Mouse (Mus musculus): ENCODE measurements around the gene Clptm1l. TPM values are rescaled to one million over a fixed set of nuclear protein-coding genes. Genes with fewer than 3 reads are reported as not detected.
A peak's percentile ranks its signal among the peaks of the same experiment; 100 is the strongest.

Gene Clptm1l
- total and polyA plus RNA-seq, 3 experiments = 104 to 201 (median 197) TPM

DNA sequence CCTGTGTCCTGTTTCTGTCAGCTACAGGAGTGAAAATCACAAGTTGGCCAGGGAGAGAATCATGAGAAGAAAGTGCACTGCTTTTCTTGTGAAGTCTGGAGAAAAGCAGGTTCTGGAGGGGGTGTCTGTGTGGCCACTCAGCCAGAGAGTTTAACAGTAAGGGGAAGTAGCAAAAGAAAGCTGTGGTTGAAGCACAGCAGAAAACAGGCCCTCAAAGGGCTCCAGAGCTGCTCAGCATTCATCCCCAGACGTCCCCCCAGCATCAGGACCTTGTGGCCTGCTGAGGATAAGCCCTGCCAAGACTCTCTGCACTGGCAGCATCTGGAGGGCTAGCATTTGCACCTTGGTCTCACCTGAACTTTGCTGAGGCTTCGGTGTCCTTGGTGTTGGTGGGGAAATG is 11.3 kb upstream of the Clptm1l start:
- H3K79me2 ChIP-seq (ENCODE audit: control insufficient read depth, insufficient read depth, low read length, poor library complexity) = no peaks in the 10 kb centered on the region
- no peak for TF ChIP-seq HCFC1 (IDR thresholded peaks at IDR 0.05; ENCODE audit: low read depth, low read length)
- TF ChIP-seq MYB (IDR thresholded peaks at IDR 0.05; ENCODE audit: low read depth, low read length) = no peak
- no peak for TF ChIP-seq NRF1 (IDR thresholded peaks at IDR 0.05; ENCODE audit: insufficient read depth, low read depth, low read length, poor library complexity, severe bottlenecking)
- TF ChIP-seq TBP (IDR thresholded peaks at IDR 0.05; ENCODE audit: low read depth, low read length) = no peak
- TF ChIP-seq ZKSCAN1 (IDR thresholded peaks at IDR 0.05; ENCODE audit: low read depth, low read length) = no peak
- TF ChIP-seq SIN3A (IDR thresholded peaks at IDR 0.05; ENCODE audit: low read length) = no peak
- TF ChIP-seq JUND (IDR thresholded peaks at IDR 0.05; ENCODE audit: low read depth, low read length) = no peak
- no peak for TF ChIP-seq KAT2A (conservative IDR thresholded peaks at IDR 0.05; ENCODE audit: low read depth, low read length)
- H3K9ac ChIP-seq (ENCODE audit: control insufficient read depth, low read depth, low read length, poor library complexity, severe bottlenecking) = no peak overlapping the region
- no peaks in the 10 kb centered on the region for H3K9me3 ChIP-seq (replicated peaks; ENCODE audit: insufficient read depth, low read length)
- no peak overlapping the region for H3K4me3 ChIP-seq (ENCODE audit: control insufficient read depth in 1 of 2, insufficient read depth in 1 of 2, low read depth in 2 of 2, low read length in 2 of 2)
- H3K27me3 ChIP-seq (ENCODE audit: control insufficient read depth in 1 of 2, insufficient read depth in 2 of 2, low read length in 2 of 2) = no peaks in the 10 kb centered on the region; a peak in 1 of 4 replicates
- peaks cover 0 to 3% of the 10 kb centered on the region in 2 experiments; a peak in 2 of 4 replicates for H3K4me1 ChIP-seq (ENCODE audit: control insufficient read depth in 1 of 2, insufficient read depth in 2 of 2, low read length in 2 of 2)
- H3K27ac ChIP-seq (ENCODE audit: control insufficient read depth, low read depth, low read length) = no peak overlapping the region
- DNase-seq (ENCODE audit: low read depth, low spot score) = no peak
- H3K36me3 ChIP-seq (ENCODE audit: control insufficient read depth in 1 of 2, insufficient read depth in 2 of 2, low read length in 2 of 2) = no peaks in the 10 kb centered on the region

GRCm38 (mm10) chr13:73596276-73596675 is 7.5 kb upstream of the Clptm1l start:
- no peaks in the 10 kb centered on the region for H3K9me3 ChIP-seq (replicated peaks; ENCODE audit: insufficient read depth, low read length)
- H3K27ac ChIP-seq (ENCODE audit: control insufficient read depth, low read depth, low read length) = no peak overlapping the region
- peak; percentile 55 for DNase-seq (ENCODE audit: low read depth, low spot score)
- peaks cover 0 to 2% of the 10 kb centered on the region in 2 experiments; a peak in 2 of 4 replicates for H3K36me3 ChIP-seq (ENCODE audit: control insufficient read depth in 1 of 2, insufficient read depth in 2 of 2, low read length in 2 of 2)
- H3K4me3 ChIP-seq (ENCODE audit: control insufficient read depth in 1 of 2, insufficient read depth in 1 of 2, low read depth in 2 of 2, low read length in 2 of 2) = 0 out of 4 replicates have a peak overlapping the region, but pooled peaks of 1 of the 2 experiments have one; percentile 15
- H3K9ac ChIP-seq (ENCODE audit: control insufficient read depth, low read depth, low read length, poor library complexity, severe bottlenecking) = no peak overlapping the region
- H3K27me3 ChIP-seq (ENCODE audit: control insufficient read depth in 1 of 2, insufficient read depth in 2 of 2, low read length in 2 of 2) = no peaks in the 10 kb centered on the region
- H3K4me1 ChIP-seq (ENCODE audit: control insufficient read depth in 1 of 2, insufficient read depth in 2 of 2, low read length in 2 of 2) = peaks cover 0 to 10% of the 10 kb centered on the region in 2 experiments; a peak in 3 of 4 replicates
- H3K79me2 ChIP-seq (ENCODE audit: control insufficient read depth, insufficient read depth, low read length, poor library complexity) = no peaks in the 10 kb centered on the region
- TF ChIP-seq TCF12 (IDR thresholded peaks at IDR 0.05; ENCODE audit: low read depth, low read length) (no peak), RCOR1 (IDR thresholded peaks at IDR 0.05; ENCODE audit: low read depth, low read length) (no peak), ZKSCAN1 (IDR thresholded peaks at IDR 0.05; ENCODE audit: low read depth, low read length) (no peak), RAD21 (IDR thresholded peaks at IDR 0.05; ENCODE audit: low read depth, low read length) (no peak), MAX (IDR thresholded peaks at IDR 0.05; ENCODE audit: low read length) (no peak), POLR2A (IDR thresholded peaks at IDR 0.05; ENCODE audit: control insufficient read depth in 1 of 2, insufficient read depth in 1 of 2, low read depth in 1 of 2, low read length in 2 of 2, poor library complexity in 1 of 2) (no peak), ELF1 (IDR thresholded peaks at IDR 0.05; ENCODE audit: low read depth, low read length) (no peak), ETS1 (IDR thresholded peaks at IDR 0.05; ENCODE audit: low read depth, low read length) (no peak), USF2 (IDR thresholded peaks at IDR 0.05; ENCODE audit: borderline replicate concordance in 1 of 2, insufficient read depth in 1 of 2, low read depth in 1 of 2, low read length in 2 of 2) (no peak), JUND (IDR thresholded peaks at IDR 0.05; ENCODE audit: low read depth, low read length) (no peak), CHD2 (IDR thresholded peaks at IDR 0.05; ENCODE audit: low read length) (no peak), MXI1 (IDR thresholded peaks at IDR 0.05; ENCODE audit: low read depth, low read length) (no peak), UBTF (IDR thresholded peaks at IDR 0.05; ENCODE audit: borderline replicate concordance, insufficient read depth, low read depth, low read length) (no peak), GABPA (IDR thresholded peaks at IDR 0.05; ENCODE audit: low read depth, low read length) (no peak), SMC3 (IDR thresholded peaks at IDR 0.05; ENCODE audit: low read depth, low read length) (no peak)

All from MEL (cell line).